Mouse (Mus musculus) stomach, postnatal 0 days (tissue): ENCODE results near the gene Fbxo31.
A peak's percentile ranks its signal among the peaks of the same experiment; 100 is the strongest.

Experiments used
- CTCF ChIP-seq: IDR thresholded peaks from 2 replicates; pipeline ENCODE4 v1.5.1; 2016; ENCODE audit warnings: antibody characterized with exemption, low read depth, mild to moderate bottlenecking, moderate library complexity
- EP300 ChIP-seq: optimal IDR thresholded peaks from 2 replicates; pipeline ENCODE3; 2016; ENCODE audit warnings: antibody characterized with exemption

DNA sequence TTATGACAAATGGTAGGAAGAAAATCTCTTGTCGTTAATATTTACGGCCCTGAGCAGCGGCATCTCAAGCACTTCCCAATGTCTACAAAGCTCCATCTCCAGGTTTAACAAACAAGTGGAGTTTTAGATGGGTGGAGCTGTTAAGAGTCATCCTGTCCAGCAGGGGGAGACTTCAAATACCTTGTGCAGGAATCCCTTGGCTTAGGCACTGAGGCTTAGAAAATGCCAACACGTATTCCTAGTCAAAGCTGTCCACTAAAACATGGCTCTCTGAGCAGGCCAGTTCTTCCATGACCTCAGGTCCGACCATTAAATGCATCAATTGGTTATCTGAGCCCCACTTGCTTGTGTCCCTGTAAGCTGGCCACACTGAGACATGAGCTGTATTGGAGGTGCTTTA, 29.1 kb upstream of the Fbxo31 start:
- TF ChIP-seq CTCF (peak; percentile 72), EP300 (no peak)
